Mouse (Mus musculus) thymus, adult 18-20 months (tissue): Measurements from ENCODE around the gene Lama5.

Source experiments
- DNase-seq, 2 experiments: peaks; one replicate each; pipeline ENCODE4 v3.0.0; 2022; ENCODE audit warnings: mixed read lengths in 2 of 2

The Lama5 gene

GRCm38 (mm10) chr2:180254436-180255209, 29.0 kb upstream of the Lama5 start:
- no peak for DNase-seq

- no peak for DNase-seq
Measured at GRCm38 (mm10) chr2:180251838-180252237, 26.2 kb upstream of the Lama5 start.

DNA sequence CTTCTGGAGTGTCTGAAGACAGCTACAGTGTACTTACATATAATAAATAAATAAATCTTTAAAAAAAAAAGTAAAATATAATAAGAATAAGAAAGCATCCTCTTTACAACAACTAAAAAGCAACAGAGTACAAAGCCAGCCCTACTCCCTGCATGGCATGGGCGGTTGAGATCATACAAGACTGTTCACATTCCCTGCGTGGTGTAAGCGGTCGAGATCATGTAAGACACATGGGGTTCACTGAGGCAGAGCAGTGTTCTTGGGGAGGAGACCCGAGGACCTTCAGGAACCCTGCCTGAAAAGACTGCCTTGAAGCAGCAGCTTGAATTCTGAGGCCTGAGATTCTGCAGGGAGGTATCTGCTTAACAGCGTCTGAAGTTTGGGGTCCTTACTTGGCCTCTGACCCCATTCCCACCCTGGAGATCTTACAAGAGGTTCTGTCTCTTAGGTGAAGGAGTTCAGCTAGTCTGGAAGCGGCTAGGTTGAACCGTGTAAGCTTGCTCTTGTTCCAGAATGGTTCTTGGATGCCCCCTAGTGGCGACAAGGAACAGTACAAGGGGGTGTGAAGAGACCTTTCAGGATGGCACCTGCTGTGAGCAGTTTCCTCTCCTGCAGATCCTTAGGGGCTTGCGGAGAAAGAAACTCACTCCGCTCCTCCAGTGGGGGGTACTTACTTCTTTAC, 25.4 kb upstream of the Lama5 start:
- peak; percentile 41 to 52 for DNase-seq

GRCm38 (mm10) chr2:180248947-180249660, 23.4 kb upstream of the Lama5 start:
- no peak for DNase-seq

- no peak for DNase-seq
Measured at GRCm38 (mm10) chr2:180247916-180248315, 22.3 kb upstream of the Lama5 start.

DNA sequence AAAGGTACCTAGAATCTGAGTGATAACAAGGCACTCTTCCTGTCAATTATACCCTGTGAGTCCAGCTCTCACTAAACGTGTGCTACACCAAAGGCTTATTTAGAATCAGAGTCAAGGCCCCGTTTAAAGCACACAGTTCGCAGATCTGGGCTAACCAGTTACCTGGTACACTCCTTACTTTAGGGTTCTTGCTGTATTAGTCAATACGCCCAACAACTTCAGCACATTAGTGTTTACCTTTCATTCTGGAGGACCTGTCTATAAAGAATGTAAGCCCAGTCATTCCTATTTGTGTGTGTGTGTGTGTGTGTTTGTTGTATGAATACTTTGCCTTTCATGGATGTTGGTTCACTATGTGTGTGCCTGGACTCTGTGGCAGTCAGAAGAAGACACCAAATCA, 17.4 kb upstream of the Lama5 start:
- DNase-seq, result no peak

DNA sequence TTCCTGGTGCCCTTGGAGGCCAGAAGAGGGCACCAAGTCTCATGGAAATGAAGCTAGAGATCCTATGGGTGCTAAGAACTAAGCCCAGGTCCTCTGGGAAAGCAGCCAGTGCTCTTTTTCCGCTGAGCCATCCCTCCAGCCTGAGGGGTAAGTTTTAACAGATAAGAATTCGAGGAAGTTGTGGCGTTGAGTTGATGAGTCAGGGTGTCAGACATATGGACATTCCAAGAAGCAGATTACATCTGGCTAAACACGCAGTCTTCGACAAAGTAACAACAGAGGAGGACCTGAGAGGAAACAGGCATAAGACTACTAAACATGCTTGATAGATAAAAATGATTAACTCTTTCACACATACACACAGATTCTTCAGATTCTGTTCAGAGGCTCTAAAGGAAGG, 12.9 kb upstream of the Lama5 start:
- DNase-seq, result no peak

DNA sequence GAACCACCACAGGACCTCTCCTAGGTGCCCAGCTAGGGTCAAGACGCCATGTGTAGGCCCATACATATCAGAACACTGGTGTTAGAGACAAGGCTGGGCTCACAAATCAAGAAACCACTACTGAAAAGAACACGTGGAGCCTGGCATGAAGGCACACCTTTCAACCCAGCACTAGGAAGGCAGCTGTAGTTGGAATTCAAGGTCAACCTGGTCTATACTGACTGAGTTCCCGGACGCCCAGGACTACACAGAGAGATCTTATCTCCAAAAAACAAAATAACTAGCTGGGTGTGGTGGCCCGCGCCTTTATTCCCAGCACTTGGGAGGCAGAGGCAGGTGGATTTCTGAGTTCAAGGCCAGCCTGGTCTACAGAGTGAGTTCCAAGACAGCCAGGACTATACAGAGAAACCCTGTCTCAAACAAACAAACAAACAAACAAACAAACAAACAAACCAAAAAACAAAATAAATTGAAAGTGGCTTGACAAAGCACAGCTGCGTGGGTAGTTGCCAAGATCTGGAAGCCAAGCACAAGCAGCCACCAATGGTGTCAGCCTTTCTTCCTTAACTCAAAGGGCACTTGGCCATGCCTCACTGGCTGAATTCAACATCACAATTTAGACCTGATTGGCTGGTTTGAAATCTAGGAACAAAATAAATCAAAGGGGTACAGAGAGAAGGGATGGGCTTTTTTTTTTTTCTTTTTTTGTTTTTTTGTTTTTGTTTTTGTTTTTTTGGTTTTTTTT, 12.1 kb upstream of the Lama5 start:
- DNase-seq, result no peak

DNA sequence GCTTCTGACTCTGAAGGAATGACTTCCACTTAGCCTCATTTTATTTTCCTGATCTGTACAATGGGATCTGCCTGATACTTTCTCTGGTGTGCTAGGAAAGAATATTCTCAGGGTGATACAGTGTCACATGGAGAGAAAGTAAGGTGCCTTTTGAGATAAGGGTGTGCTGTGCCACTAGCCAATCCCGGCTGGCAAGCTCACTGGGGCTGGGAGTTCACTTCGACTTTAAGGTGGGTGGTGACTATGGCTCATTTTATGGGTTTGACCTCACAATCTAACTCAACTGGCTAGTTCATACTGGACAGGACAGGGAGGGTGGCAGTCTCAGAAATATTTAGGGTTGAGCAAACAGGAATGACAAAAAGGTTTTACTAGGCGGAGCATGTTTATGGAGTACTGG, 11.3 kb upstream of the Lama5 start:
- DNase-seq, result no peak

- no peak for DNase-seq
Measured at GRCm38 (mm10) chr2:180236500-180236899, 10.8 kb upstream of the Lama5 start.

DNA sequence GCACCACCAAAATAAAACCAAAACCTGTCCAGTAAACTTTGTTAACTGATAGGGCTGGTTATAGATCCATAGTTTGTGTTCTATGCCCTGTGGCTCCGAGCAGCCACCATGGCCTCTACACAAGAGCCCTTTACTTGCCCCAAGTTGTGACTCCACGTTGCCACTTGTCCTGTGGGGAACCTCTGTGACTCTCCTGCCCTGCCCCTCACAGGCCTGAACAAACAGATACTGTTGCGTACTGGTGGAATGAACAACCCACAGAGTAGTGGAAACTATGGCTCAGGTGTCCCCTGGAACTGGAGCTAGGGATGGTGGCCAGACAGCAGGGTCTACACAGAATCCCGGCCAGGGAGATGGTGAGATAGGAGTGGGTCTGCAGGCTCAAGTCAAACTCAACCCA, 10.1 kb upstream of the Lama5 start:
- DNase-seq, result no peak

GRCm38 (mm10) chr2:180234980-180235379, 9.3 kb upstream of the Lama5 start:
- no peak for DNase-seq

- DNase-seq, result no peak
Measured at GRCm38 (mm10) chr2:180234353-180234752, 8.7 kb upstream of the Lama5 start.

- no peak for DNase-seq
Measured at GRCm38 (mm10) chr2:180233101-180233904, 7.6 kb upstream of the Lama5 start.

- DNase-seq, result no peak
Measured at GRCm38 (mm10) chr2:180230482-180230881, 4.8 kb upstream of the Lama5 start.

GRCm38 (mm10) chr2:180229129-180229528, 3.5 kb upstream of the Lama5 start:
- no peak for DNase-seq

- DNase-seq, result no peak
Measured at GRCm38 (mm10) chr2:180228592-180228991, 2.9 kb upstream of the Lama5 start.

DNA sequence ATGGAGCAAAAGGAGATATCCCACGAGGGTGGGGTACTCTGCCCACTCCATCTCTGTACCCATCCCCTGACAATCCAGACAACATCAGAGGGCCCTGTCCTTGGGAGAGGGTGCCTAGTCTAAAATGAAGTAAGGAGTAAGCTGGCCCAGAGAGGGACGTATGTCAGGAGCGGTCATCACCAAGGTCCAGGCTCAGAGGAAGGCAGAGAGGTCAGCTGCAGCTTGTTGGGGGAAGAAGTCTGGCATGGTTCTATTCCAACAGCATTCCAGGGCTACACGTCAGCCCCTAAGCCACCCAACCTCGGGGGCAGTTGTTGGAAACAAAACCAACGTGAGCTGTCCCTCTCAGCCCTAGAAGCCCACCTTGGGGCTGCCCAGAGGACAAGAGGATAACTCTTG, 2.4 kb upstream of the Lama5 start:
- DNase-seq, result no peak

- DNase-seq, result no peak
Measured at GRCm38 (mm10) chr2:180227262-180228059, 1.8 kb upstream of the Lama5 start.

- DNase-seq, result no peak
Measured at GRCm38 (mm10) chr2:180225044-180225761, 456 bp downstream of the Lama5 start.

GRCm38 (mm10) chr2:180224647-180225043, 1.0 kb downstream of the Lama5 start:
- DNase-seq, result no peak
